Mouse (Mus musculus): ENCODE measurements around the gene Nmnat3. TPM values are rescaled to one million over a fixed set of nuclear protein-coding genes. Genes with fewer than 3 reads are reported as not detected.
A peak's percentile ranks its signal among the peaks of the same experiment; 100 is the strongest.

Nmnat3 gene
- total RNA-seq, 1 experiment: 0.62 TPM

GRCm38 (mm10) chr9:98397866-98398265, 110.6 kb downstream of the Nmnat3 start:
- Histone ChIP-seq H3K27ac (ENCODE audit: insufficient read depth, low read depth, low read length, poor library complexity, severe bottlenecking) (no peak overlapping the region), H3K9me3 (ENCODE audit: control insufficient read depth, insufficient read depth, low read depth, low read length) (no peaks in the 10 kb centered on the region), H3K36me3 (ENCODE audit: control insufficient read depth, insufficient read depth, low read length, poor library complexity, severe bottlenecking) (no peaks in the 10 kb centered on the region), H3K4me3 (ENCODE audit: insufficient read depth in 1 of 2, low read depth in 1 of 2, low read length in 2 of 2, poor library complexity in 1 of 2, severe bottlenecking in 1 of 2) (no peak overlapping the region), H3K4me1 (ENCODE audit: control insufficient read depth in 2 of 2, insufficient read depth in 2 of 2, low read length in 2 of 2, poor library complexity in 1 of 2) (no peaks in the 10 kb centered on the region), H3K9ac (ENCODE audit: insufficient read depth, low read depth, low read length, poor library complexity, severe bottlenecking) (no peak overlapping the region)
- no peak for DNase-seq (ENCODE audit: low read depth, low spot score)
- TF ChIP-seq CHD2 (IDR thresholded peaks at IDR 0.05; ENCODE audit: low read depth, low read length) (no peak), HCFC1 (IDR thresholded peaks at IDR 0.05; ENCODE audit: borderline replicate concordance, insufficient read depth, low read length) (no peak)
- in situ Hi-C loops (cut with MboI; ENCODE audit: low sequenced_read_pairs in 2 of 2, unreplicated experiment in 2 of 2): no loop called here

GRCm38 (mm10) chr9:98400185-98400894, 113.1 kb downstream of the Nmnat3 start:
- Histone ChIP-seq H3K9ac (ENCODE audit: insufficient read depth, low read depth, low read length, poor library complexity, severe bottlenecking) (no peak overlapping the region), H3K36me3 (ENCODE audit: control insufficient read depth, insufficient read depth, low read length, poor library complexity, severe bottlenecking) (no peaks in the 10 kb centered on the region), H3K4me1 (ENCODE audit: control insufficient read depth in 2 of 2, insufficient read depth in 2 of 2, low read length in 2 of 2, poor library complexity in 1 of 2) (no peaks in the 10 kb centered on the region), H3K27ac (ENCODE audit: insufficient read depth, low read depth, low read length, poor library complexity, severe bottlenecking) (no peak overlapping the region), H3K4me3 (ENCODE audit: insufficient read depth in 1 of 2, low read depth in 1 of 2, low read length in 2 of 2, poor library complexity in 1 of 2, severe bottlenecking in 1 of 2) (no peak overlapping the region), H3K9me3 (ENCODE audit: control insufficient read depth, insufficient read depth, low read depth, low read length) (no peaks in the 10 kb centered on the region)
- no peak for TF ChIP-seq ZNF384 (IDR thresholded peaks at IDR 0.05; ENCODE audit: low read depth, low read length)
- TF ChIP-seq MAFK (IDR thresholded peaks at IDR 0.05; ENCODE audit: insufficient read depth, low read depth, low read length): no peak
- TF ChIP-seq ZC3H11A (IDR thresholded peaks at IDR 0.05; ENCODE audit: borderline replicate concordance, low read depth, low read length): no peak
- no peak for TF ChIP-seq HCFC1 (IDR thresholded peaks at IDR 0.05; ENCODE audit: borderline replicate concordance, insufficient read depth, low read length)
- in situ Hi-C loops (cut with MboI; ENCODE audit: low sequenced_read_pairs in 2 of 2, unreplicated experiment in 2 of 2): no loop called here
- DNase-seq (ENCODE audit: low read depth, low spot score): no peak

GRCm38 (mm10) chr9:98401611-98402010, 114.4 kb downstream of the Nmnat3 start:
- Histone ChIP-seq H3K27ac (ENCODE audit: insufficient read depth, low read depth, low read length, poor library complexity, severe bottlenecking) (no peak overlapping the region), H3K9me3 (ENCODE audit: control insufficient read depth, insufficient read depth, low read depth, low read length) (no peaks in the 10 kb centered on the region), H3K36me3 (ENCODE audit: control insufficient read depth, insufficient read depth, low read length, poor library complexity, severe bottlenecking) (no peaks in the 10 kb centered on the region), H3K4me3 (ENCODE audit: insufficient read depth in 1 of 2, low read depth in 1 of 2, low read length in 2 of 2, poor library complexity in 1 of 2, severe bottlenecking in 1 of 2) (no peak overlapping the region), H3K9ac (ENCODE audit: insufficient read depth, low read depth, low read length, poor library complexity, severe bottlenecking) (no peak overlapping the region), H3K4me1 (ENCODE audit: control insufficient read depth in 2 of 2, insufficient read depth in 2 of 2, low read length in 2 of 2, poor library complexity in 1 of 2) (no peaks in the 10 kb centered on the region)
- no peak for DNase-seq (ENCODE audit: low read depth, low spot score)
- TF ChIP-seq MAFK (IDR thresholded peaks at IDR 0.05; ENCODE audit: insufficient read depth, low read depth, low read length) (no peak), ZNF384 (IDR thresholded peaks at IDR 0.05; ENCODE audit: low read depth, low read length) (no peak), CHD2 (IDR thresholded peaks at IDR 0.05; ENCODE audit: low read depth, low read length) (no peak), ZC3H11A (IDR thresholded peaks at IDR 0.05; ENCODE audit: borderline replicate concordance, low read depth, low read length) (no peak), HCFC1 (IDR thresholded peaks at IDR 0.05; ENCODE audit: borderline replicate concordance, insufficient read depth, low read length) (no peak)
- in situ Hi-C loops (cut with MboI; ENCODE audit: low sequenced_read_pairs in 2 of 2, unreplicated experiment in 2 of 2): no loop called here

GRCm38 (mm10) chr9:98407771-98408170, 120.5 kb downstream of the Nmnat3 start:
- no peak overlapping the region for H3K9ac ChIP-seq (ENCODE audit: insufficient read depth, low read depth, low read length, poor library complexity, severe bottlenecking)
- no peak overlapping the region for H3K27ac ChIP-seq (ENCODE audit: insufficient read depth, low read depth, low read length, poor library complexity, severe bottlenecking)
- no peaks in the 10 kb centered on the region for H3K9me3 ChIP-seq (ENCODE audit: control insufficient read depth, insufficient read depth, low read depth, low read length)
- no peak for DNase-seq (ENCODE audit: low read depth, low spot score)
- TF ChIP-seq MAFK (IDR thresholded peaks at IDR 0.05; ENCODE audit: insufficient read depth, low read depth, low read length) (no peak), ZC3H11A (IDR thresholded peaks at IDR 0.05; ENCODE audit: borderline replicate concordance, low read depth, low read length) (no peak), CHD2 (IDR thresholded peaks at IDR 0.05; ENCODE audit: low read depth, low read length) (no peak), ZNF384 (IDR thresholded peaks at IDR 0.05; ENCODE audit: low read depth, low read length) (no peak), HCFC1 (IDR thresholded peaks at IDR 0.05; ENCODE audit: borderline replicate concordance, insufficient read depth, low read length) (no peak)
- H3K4me3 ChIP-seq (ENCODE audit: insufficient read depth in 1 of 2, low read depth in 1 of 2, low read length in 2 of 2, poor library complexity in 1 of 2, severe bottlenecking in 1 of 2): no peak overlapping the region
- H3K36me3 ChIP-seq (ENCODE audit: control insufficient read depth, insufficient read depth, low read length, poor library complexity, severe bottlenecking): no peaks in the 10 kb centered on the region
- in situ Hi-C loops (cut with MboI; ENCODE audit: low sequenced_read_pairs in 2 of 2, unreplicated experiment in 2 of 2): no loop called here
- no peaks in the 10 kb centered on the region for H3K4me1 ChIP-seq (ENCODE audit: control insufficient read depth in 2 of 2, insufficient read depth in 2 of 2, low read length in 2 of 2, poor library complexity in 1 of 2)

- H3K36me3 ChIP-seq (ENCODE audit: control insufficient read depth, insufficient read depth, low read length, poor library complexity, severe bottlenecking): no peaks in the 10 kb centered on the region
- no peak overlapping the region for H3K27ac ChIP-seq (ENCODE audit: insufficient read depth, low read depth, low read length, poor library complexity, severe bottlenecking)
- TF ChIP-seq ZNF384 (IDR thresholded peaks at IDR 0.05; ENCODE audit: low read depth, low read length) (no peak), HCFC1 (IDR thresholded peaks at IDR 0.05; ENCODE audit: borderline replicate concordance, insufficient read depth, low read length) (no peak), MAFK (IDR thresholded peaks at IDR 0.05; ENCODE audit: insufficient read depth, low read depth, low read length) (no peak), ZC3H11A (IDR thresholded peaks at IDR 0.05; ENCODE audit: borderline replicate concordance, low read depth, low read length) (no peak), CHD2 (IDR thresholded peaks at IDR 0.05; ENCODE audit: low read depth, low read length) (no peak)
- in situ Hi-C loops (cut with MboI; ENCODE audit: low sequenced_read_pairs in 2 of 2, unreplicated experiment in 2 of 2): no loop called here
- H3K9ac ChIP-seq (ENCODE audit: insufficient read depth, low read depth, low read length, poor library complexity, severe bottlenecking): no peak overlapping the region
- no peak overlapping the region for H3K4me3 ChIP-seq (ENCODE audit: insufficient read depth in 1 of 2, low read depth in 1 of 2, low read length in 2 of 2, poor library complexity in 1 of 2, severe bottlenecking in 1 of 2)
- H3K4me1 ChIP-seq (ENCODE audit: control insufficient read depth in 2 of 2, insufficient read depth in 2 of 2, low read length in 2 of 2, poor library complexity in 1 of 2): no peaks in the 10 kb centered on the region
- DNase-seq (ENCODE audit: low read depth, low spot score): peak; percentile 64
- no peaks in the 10 kb centered on the region for H3K9me3 ChIP-seq (ENCODE audit: control insufficient read depth, insufficient read depth, low read depth, low read length)
These were observed 121.9 kb downstream of the Nmnat3 start for GRCm38 (mm10) chr9:98409137-98409536.
